Mouse (Mus musculus): ENCODE measurements around the gene Smad1.

DNA sequence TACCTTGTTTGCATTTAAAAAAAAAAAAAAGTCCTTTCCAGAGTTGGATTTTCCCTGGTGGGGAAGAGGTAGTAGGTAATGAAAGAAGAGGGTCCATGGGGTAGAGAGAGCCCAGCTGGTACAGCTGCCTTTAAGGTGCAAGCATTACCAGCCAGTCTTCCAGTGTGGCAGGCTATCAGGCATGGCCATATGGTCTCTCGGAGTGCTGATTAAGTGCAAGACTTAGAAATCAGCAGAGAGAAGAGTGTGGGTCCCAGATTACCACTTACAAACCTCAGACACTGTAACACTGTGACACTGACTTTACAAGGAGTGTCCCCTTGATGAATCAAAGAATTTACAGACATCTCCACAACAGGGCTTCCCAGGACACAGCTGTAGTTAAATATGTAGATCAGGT is 18.9 kb downstream of the Smad1 start:
- TF ChIP-seq CTCF (IDR thresholded peaks at IDR 0.05; ENCODE audit: borderline replicate concordance, insufficient read depth, low read depth, low read length) (no peak), POLR2A (IDR thresholded peaks at IDR 0.05; ENCODE audit: borderline replicate concordance, insufficient read depth, low read length) (no peak)
